Mouse (Mus musculus) mesoderm, embryonic 11.5 days (tissue): ENCODE data around the gene Adora2a.
"Not testable (repeated sequence)": the region's sequence is repeated elsewhere in the genome, so short reads cannot be mapped to it uniquely, and the experiment has no call there.

Source experiments
- DNase-seq: peaks from one replicate; pipeline ENCODE4 v3.0.0-alpha.2; 2012; ENCODE audit warnings: low read depth, low spot score

The Adora2a gene

DNA sequence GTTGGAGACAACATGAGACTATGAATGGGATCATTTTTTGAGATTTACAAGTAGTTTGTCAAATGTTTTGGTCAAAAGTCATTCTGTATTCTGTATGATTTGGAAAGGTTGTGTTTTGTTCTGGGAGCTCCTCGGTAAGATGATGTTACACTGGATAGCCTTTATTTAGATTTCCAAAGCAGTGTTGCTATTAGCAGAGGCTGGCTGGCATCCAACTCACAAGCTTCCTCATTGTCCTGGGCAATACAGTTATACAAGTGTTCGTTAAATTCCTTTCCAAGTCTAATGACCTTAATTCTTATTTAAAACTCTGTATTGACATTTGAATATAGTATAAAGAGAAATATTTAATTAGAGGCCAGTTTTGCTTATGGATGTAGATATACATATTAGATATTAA is 28.6 kb downstream of the Adora2a start:
- DNase-seq: no peak

DNA sequence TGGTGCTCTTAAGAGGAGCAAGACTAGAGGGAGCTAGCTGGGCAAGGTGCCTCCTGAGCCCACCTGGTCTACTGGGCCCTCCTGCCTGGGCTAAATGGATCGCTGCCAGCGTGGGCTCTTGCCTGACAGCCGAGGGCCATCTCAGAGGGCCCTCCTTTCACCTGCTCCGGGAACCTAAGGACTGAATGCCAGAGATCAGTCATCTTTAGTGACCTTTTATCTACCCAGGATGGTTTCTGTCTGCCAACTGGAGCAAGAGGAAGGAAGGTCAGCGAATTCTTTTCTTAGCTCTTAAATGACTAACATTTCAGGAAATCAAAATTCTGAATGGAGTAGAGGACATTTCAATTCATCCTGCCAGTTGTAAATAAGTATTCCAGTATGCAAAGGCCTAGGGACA is 33.9 kb downstream of the Adora2a start:
- DNase-seq: no peak

DNA sequence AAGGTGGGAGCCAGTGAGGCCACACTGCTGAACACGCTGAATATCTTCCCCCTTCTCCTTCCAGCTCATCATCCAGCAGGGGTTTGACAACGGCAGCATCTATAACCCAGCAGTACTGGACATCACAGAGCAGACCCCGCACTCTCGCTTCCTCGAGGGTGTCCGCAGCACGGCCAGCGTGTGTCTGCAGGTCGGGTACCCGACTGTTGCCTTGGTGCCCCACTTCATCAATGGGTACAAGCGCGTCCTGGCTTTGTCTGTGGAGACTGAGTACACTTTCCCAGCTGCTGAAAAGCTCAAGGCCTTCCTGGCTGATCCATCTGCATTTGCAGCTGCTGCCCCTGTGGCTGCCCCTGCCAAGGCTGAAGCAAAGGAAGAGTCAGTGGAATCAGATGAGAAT is 35.9 kb downstream of the Adora2a start:
- DNase-seq: no peak

DNA sequence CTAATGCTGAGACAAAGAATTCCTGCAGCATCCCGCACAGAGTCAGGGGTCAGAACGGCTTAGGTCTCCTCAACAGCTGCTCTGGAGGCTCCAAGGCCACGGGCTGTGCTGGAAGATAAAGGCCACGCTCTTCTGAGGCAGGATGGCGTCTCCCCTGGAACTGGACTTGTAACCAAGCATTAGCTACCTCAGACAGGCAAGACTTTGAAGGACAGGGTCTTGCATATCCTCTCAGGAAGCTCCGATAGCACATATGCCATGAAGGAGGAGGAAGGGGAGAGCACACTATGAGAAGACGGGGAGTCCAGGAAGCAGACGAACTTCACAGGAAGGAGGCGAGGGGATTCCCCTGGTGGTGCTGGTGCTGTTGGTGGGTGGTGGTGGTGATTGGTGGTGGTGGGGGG is 37.2 kb downstream of the Adora2a start:
- not testable (repeated sequence) for DNase-seq

DNA sequence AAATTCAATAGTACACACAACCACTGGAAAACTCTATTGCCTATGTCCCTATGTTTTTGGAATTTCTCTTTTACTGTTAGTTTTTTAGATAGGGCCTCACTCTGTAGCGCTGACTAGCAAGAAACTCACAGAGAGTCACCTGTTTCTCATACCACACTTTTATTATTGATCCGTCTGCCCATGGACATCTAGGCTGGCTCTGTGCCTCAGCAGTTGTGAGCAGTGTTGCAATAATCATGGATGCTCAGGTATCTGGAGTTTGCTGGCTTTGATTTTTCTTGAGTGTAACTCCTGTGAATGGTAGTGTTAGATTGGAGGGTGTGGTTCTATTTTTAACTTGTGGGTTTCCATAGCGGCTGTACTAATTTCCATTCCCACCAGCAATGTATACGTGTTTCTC is 38.7 kb downstream of the Adora2a start:
- no peak for DNase-seq

DNA sequence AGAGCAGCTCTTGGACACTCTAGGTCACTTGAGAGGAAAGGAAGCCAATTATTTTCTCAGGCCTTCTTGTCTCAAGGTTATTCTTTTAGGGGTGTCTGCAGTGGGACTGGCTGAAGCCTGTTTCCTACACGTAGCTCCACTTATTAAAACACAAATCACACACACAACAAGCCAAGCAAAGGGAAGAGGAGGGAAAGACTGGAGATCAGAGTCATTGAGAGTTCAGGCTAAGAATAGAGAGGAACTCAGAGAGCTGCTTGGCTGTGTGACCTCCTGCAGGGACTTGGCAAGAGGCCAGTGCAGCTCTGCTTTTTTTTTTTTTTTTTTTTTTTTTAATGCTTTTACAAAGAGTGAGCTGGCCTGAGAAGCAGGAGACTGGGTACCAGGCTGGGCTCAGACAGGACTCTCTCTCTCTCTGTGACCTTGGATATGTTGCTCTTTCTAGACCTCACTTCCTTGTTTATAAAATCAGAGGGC is 47.6 kb downstream of the Adora2a start:
- DNase-seq: peak; percentile 64

DNA sequence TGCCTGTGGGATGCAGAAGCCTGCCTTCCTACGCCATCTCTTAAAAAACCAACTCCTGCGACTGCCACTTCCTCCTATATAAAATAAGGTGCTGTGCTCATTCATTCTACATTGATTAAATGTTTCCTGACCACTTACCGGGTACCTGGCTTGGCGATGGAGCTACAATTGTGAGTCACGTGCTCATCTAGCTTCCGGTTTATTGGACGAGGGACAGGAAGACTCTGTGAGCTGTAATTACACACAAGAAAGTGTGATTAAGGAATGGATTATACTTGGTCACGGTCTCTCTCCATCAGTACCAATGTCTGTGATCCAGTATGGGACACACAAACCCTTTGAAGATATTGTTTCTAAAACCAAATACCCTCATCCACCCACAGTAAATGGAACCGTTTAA is 48.1 kb downstream of the Adora2a start:
- no peak for DNase-seq

DNA sequence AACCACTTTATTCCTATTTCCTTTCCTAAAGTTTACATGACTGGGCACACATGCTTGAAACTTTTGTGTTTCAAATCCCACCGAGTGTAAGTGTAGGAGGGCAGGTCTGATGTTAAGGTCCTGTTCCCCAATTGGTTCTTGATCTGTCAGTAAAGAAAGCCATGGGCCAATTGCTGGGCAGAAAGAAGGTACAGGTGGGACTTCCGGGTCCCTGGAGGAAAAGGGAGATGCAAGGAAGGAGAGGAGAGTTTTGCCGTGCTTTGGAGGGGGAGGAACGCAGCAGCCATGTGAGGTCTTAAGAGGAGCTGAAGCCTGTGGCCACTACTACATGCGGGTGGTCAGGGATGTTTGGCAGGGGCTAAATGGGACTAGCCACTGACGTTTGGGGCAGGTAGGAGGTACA is 48.6 kb downstream of the Adora2a start:
- no peak for DNase-seq

DNA sequence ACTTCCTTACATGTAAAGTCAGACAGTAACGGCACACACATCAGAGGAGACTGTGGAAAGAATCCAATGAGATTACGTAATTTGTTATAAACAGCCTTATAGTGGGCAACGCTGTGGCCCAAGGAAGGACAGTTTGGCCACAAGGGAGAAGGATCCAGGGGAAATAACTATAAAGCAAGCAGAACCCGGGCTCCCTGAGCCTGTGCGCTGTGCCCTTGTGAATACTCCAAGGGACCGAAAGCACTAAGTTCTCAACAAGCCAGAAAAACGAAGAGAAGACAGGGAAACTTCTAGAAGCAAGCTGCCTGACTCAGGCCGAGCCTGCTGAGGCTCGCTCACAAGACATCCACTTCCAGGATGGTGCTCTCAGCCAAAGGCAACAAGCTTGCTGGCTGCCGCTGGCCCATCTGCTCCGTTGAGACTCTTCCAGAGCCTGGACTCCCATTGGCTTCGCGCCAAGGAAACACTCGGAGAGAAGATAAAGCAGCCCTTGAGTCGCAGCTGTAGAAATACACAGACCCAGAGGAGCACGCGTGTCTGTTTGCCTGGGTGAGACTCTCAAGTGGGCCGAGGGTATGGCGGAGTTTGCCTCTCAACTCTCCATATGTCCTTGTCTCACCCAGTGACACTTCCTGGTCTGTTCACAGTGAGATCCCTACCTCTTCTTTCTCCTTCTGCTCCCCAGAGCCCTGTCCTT is 57.1 kb downstream of the Adora2a start:
- DNase-seq: not testable (repeated sequence)

DNA sequence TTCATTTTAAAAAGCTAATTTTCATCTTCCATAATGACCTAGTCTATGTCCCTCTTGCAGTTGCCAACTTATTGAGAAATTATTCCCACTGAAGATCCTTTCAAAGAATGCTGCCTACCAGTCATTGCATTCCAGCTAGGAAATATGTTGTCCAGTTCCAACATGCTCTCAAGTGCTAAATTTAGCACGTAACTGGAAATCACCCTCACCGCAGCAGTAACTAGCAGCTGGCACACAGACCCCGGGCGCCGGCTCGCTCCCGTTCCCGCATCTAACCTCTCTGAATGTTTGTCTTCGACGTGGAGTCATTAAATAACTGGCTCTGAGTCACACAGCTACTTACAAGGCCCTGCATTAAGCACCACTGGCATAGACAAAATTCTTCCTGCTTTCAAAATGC is 62.0 kb downstream of the Adora2a start:
- no peak for DNase-seq
